Mouse (Mus musculus) cerebellum, adult 2 months (tissue): ENCODE measurements around the gene Anapc15-ps. TPM values are rescaled to one million over a fixed set of nuclear protein-coding genes. Genes with fewer than 3 reads are reported as not detected.

Experiments used
- DNase-seq, 2 experiments: peaks; one replicate each; pipeline ENCODE4 v3.0.0; 2021
- H3K27ac ChIP-seq: fragments of 200-500 bp; 2 replicates; pipeline ENCODE4 v1.5.1; 2012; ENCODE audit warnings: low read length, control low read depth, inconsistent platforms; ENCODE audit not compliant: insufficient read depth
- H3K27me3 ChIP-seq: fragments of 200-500 bp; 2 replicates; pipeline ENCODE4 v1.6.1; 2012; ENCODE audit warnings: inconsistent platforms, mild to moderate bottlenecking, low read length, moderate library complexity; ENCODE audit not compliant: control insufficient read depth, insufficient read depth
- H3K4me1 ChIP-seq: fragments of 200-500 bp; 2 replicates; pipeline ENCODE4 v1.6.1; 2011; ENCODE audit warnings: low read length; ENCODE audit not compliant: control insufficient read depth, insufficient read depth
- H3K4me3 ChIP-seq: fragments of 200-500 bp; replicated peaks from 2 replicates; pipeline ENCODE3; 2011; ENCODE audit warnings: mild to moderate bottlenecking, low read depth, low read length, control low read depth; ENCODE audit not compliant: insufficient read depth
- CTCF ChIP-seq: fragments of 200-500 bp; IDR thresholded peaks from 2 replicates; pipeline ENCODE4 v1.5.1; 2011; ENCODE audit warnings: low read depth, mild to moderate bottlenecking, control low read depth, low read length, moderate library complexity, borderline replicate concordance; ENCODE audit not compliant: insufficient read depth
- POLR2A ChIP-seq: fragments of 200-500 bp; IDR thresholded peaks from 2 replicates; pipeline ENCODE4 v1.6.1; 2011; ENCODE audit warnings: low read length, control low read depth, borderline replicate concordance; ENCODE audit not compliant: insufficient read depth
- WGBS: fragments of 180-500 bp; shearing (Covaris S2); methylation state at CpG from one replicate; pipeline ENCODE4 v1.1.7; 2018; 5-methylcytosine and 5-hydroxymethylcytosine counted together
- polyA plus RNA-seq: library from polyadenylated mRNA; depleted of rRNA; stranded (reverse); fragments of >200 nt; gene quantifications from 2 replicates; pipeline ENCODE4 v1.2.3, GENCODE M21; 2012

Gene Anapc15-ps
- polyA plus RNA-seq, 1 experiment: 0.85 TPM

GRCm38 (mm10) chr10:95709903-95710660, 36.8 kb upstream of the Anapc15-ps start:
- no peak overlapping the region for H3K27ac ChIP-seq
- 61% methylated on average over 8 of the region's 8 CpGs for WGBS
- H3K4me1 ChIP-seq: no peaks in the 10 kb centered on the region
- DNase-seq: no peak
- H3K27me3 ChIP-seq: no peaks in the 10 kb centered on the region
- TF ChIP-seq POLR2A (no peak), CTCF (no peak)
- H3K4me3 ChIP-seq: no peak overlapping the region

GRCm38 (mm10) chr10:95709143-95709880, 36.1 kb upstream of the Anapc15-ps start:
- H3K4me3 ChIP-seq: no peak overlapping the region
- DNase-seq: no peak
- peaks cover 2% of the 10 kb centered on the region; the same call in 1 of the 2 replicates for H3K4me1 ChIP-seq
- TF ChIP-seq POLR2A: no peak
- no peak for TF ChIP-seq CTCF
- WGBS: 80% methylated on average over 10 of the region's 10 CpGs
- H3K27ac ChIP-seq: no peak overlapping the region
- H3K27me3 ChIP-seq: no peaks in the 10 kb centered on the region

- H3K4me3 ChIP-seq: no peak overlapping the region
- TF ChIP-seq CTCF (no peak), POLR2A (no peak)
- WGBS: 81% methylated on average over 5 of the region's 5 CpGs
- H3K27me3 ChIP-seq: no peaks in the 10 kb centered on the region
- H3K27ac ChIP-seq: no peak overlapping the region
- DNase-seq: no peak
- peaks cover 2% of the 10 kb centered on the region; the same call in 1 of the 2 replicates for H3K4me1 ChIP-seq
These were observed 34.8 kb upstream of the Anapc15-ps start for GRCm38 (mm10) chr10:95708001-95708400.

GRCm38 (mm10) chr10:95706867-95707266, 33.6 kb upstream of the Anapc15-ps start:
- DNase-seq: no peak
- TF ChIP-seq CTCF: no peak
- TF ChIP-seq POLR2A: no peak
- Histone ChIP-seq H3K27me3 (no peaks in the 10 kb centered on the region), H3K4me3 (no peak overlapping the region), H3K27ac (no peak overlapping the region), H3K4me1 (peaks cover 2% of the 10 kb centered on the region; the same call in 1 of the 2 replicates)
- WGBS: 92% methylated on average over 9 of the region's 9 CpGs

GRCm38 (mm10) chr10:95705747-95706146, 32.5 kb upstream of the Anapc15-ps start:
- Histone ChIP-seq H3K27me3 (no peaks in the 10 kb centered on the region), H3K4me3 (no peak overlapping the region), H3K4me1 (peaks cover 2% of the 10 kb centered on the region; the same call in 1 of the 2 replicates), H3K27ac (no peak overlapping the region)
- no peak for DNase-seq
- no peak for TF ChIP-seq CTCF
- no peak for TF ChIP-seq POLR2A
- 73% methylated on average over 3 of the region's 3 CpGs for WGBS

GRCm38 (mm10) chr10:95704847-95705246, 31.6 kb upstream of the Anapc15-ps start:
- Histone ChIP-seq H3K4me1 (peaks cover 2% of the 10 kb centered on the region; the same call in 1 of the 2 replicates), H3K4me3 (no peak overlapping the region), H3K27me3 (no peaks in the 10 kb centered on the region), H3K27ac (no peak overlapping the region)
- WGBS: 24% methylated on average over 6 of the region's 6 CpGs
- DNase-seq: peak in 1 of 2 experiments; percentile 36
- TF ChIP-seq POLR2A: no peak
- no peak for TF ChIP-seq CTCF

- no peaks in the 10 kb centered on the region; the same call in 1 of the 2 replicates for H3K27me3 ChIP-seq
- no peak overlapping the region for H3K4me3 ChIP-seq
- no peak overlapping the region for H3K27ac ChIP-seq
- DNase-seq: no peak
- TF ChIP-seq CTCF: no peak
- no peak for TF ChIP-seq POLR2A
- H3K4me1 ChIP-seq: peaks cover 2% of the 10 kb centered on the region; the same call in 1 of the 2 replicates
- 86% methylated on average over 5 of the region's 5 CpGs for WGBS
These were observed 30.5 kb upstream of the Anapc15-ps start for GRCm38 (mm10) chr10:95703730-95704129.
